Mouse (Mus musculus): ENCODE measurements around the gene Prrc2c. TPM values are rescaled to one million over a fixed set of nuclear protein-coding genes. Genes with fewer than 3 reads are reported as not detected.

The Prrc2c gene
- polyA plus RNA-seq, 1 experiment = 112 TPM

- no peak overlapping the region for H3K4me3 ChIP-seq (ENCODE audit: control insufficient read depth, insufficient read depth, low read length)
- no peak for DNase-seq
- H3K36me3 ChIP-seq (ENCODE audit: control insufficient read depth, insufficient read depth, low read length) = no peaks in the 10 kb centered on the region
- 79% methylated on average over 11 of the region's 11 CpGs for WGBS
- H3K4me1 ChIP-seq (replicated peaks; ENCODE audit: control insufficient read depth, insufficient read depth, low read length) = no peaks in the 10 kb centered on the region
- no peaks in the 10 kb centered on the region for H3K27me3 ChIP-seq (ENCODE audit: control insufficient read depth, insufficient read depth, low read length)
- H3K27ac ChIP-seq (ENCODE audit: control insufficient read depth, insufficient read depth, low read length) = no peak overlapping the region
- TF ChIP-seq POLR2A (IDR thresholded peaks at IDR 0.05; ENCODE audit: control insufficient read depth, extremely low read depth, insufficient read depth, low read length, poor library complexity) = no peak
Observed at GRCm38 (mm10) chr1:162660276-162660860, 80.0 kb downstream of the Prrc2c start.

GRCm38 (mm10) chr1:162658119-162658518, 82.2 kb downstream of the Prrc2c start, which contains the start of gene Myocos:
Gene Myocos (minus strand): TSS chr1:162658219.
- DNase-seq = no peak
- no peaks in the 10 kb centered on the region for H3K36me3 ChIP-seq (ENCODE audit: control insufficient read depth, insufficient read depth, low read length)
- H3K27ac ChIP-seq (ENCODE audit: control insufficient read depth, insufficient read depth, low read length) = no peak within 1 kb of the TSS
- no peak within 1 kb of the TSS for H3K4me3 ChIP-seq (ENCODE audit: control insufficient read depth, insufficient read depth, low read length)
- WGBS = 93% methylated on average over 7 of the region's 7 CpGs
- H3K4me1 ChIP-seq (replicated peaks; ENCODE audit: control insufficient read depth, insufficient read depth, low read length) = no peaks in the 10 kb centered on the region
- TF ChIP-seq CTCF (IDR thresholded peaks at IDR 0.05; ENCODE audit: borderline replicate concordance, control insufficient read depth, extremely low read depth, insufficient read depth, low read length, poor library complexity) = no peak
- TF ChIP-seq POLR2A (IDR thresholded peaks at IDR 0.05; ENCODE audit: control insufficient read depth, extremely low read depth, insufficient read depth, low read length, poor library complexity) = no peak
- H3K27me3 ChIP-seq (ENCODE audit: control insufficient read depth, insufficient read depth, low read length) = no peaks in the 10 kb centered on the region

- H3K4me1 ChIP-seq (replicated peaks; ENCODE audit: control insufficient read depth, insufficient read depth, low read length) = no peaks in the 10 kb centered on the region
- H3K4me3 ChIP-seq (ENCODE audit: control insufficient read depth, insufficient read depth, low read length) = no peak overlapping the region
- no peaks in the 10 kb centered on the region for H3K36me3 ChIP-seq (ENCODE audit: control insufficient read depth, insufficient read depth, low read length)
- 95% methylated on average over 14 of the region's 14 CpGs for whole genome bisulfite sequencing
- no peak overlapping the region for H3K27ac ChIP-seq (ENCODE audit: control insufficient read depth, insufficient read depth, low read length)
- TF ChIP-seq POLR2A (IDR thresholded peaks at IDR 0.05; ENCODE audit: control insufficient read depth, extremely low read depth, insufficient read depth, low read length, poor library complexity) = no peak
- TF ChIP-seq CTCF (IDR thresholded peaks at IDR 0.05; ENCODE audit: borderline replicate concordance, control insufficient read depth, extremely low read depth, insufficient read depth, low read length, poor library complexity) = no peak
- no peak for DNase-seq
- H3K27me3 ChIP-seq (ENCODE audit: control insufficient read depth, insufficient read depth, low read length) = no peaks in the 10 kb centered on the region
Observed at GRCm38 (mm10) chr1:162648416-162648815, 91.9 kb downstream of the Prrc2c start.

- H3K27ac ChIP-seq (ENCODE audit: control insufficient read depth, insufficient read depth, low read length) = no peak overlapping the region
- H3K36me3 ChIP-seq (ENCODE audit: control insufficient read depth, insufficient read depth, low read length) = no peaks in the 10 kb centered on the region
- no peaks in the 10 kb centered on the region for H3K4me1 ChIP-seq (replicated peaks; ENCODE audit: control insufficient read depth, insufficient read depth, low read length)
- peak; percentile 40 for DNase-seq
- WGBS = 80% methylated on average over 10 of the region's 10 CpGs
- H3K4me3 ChIP-seq (ENCODE audit: control insufficient read depth, insufficient read depth, low read length) = no peak overlapping the region
- TF ChIP-seq POLR2A (IDR thresholded peaks at IDR 0.05; ENCODE audit: control insufficient read depth, extremely low read depth, insufficient read depth, low read length, poor library complexity) (no peak), CTCF (IDR thresholded peaks at IDR 0.05; ENCODE audit: borderline replicate concordance, control insufficient read depth, extremely low read depth, insufficient read depth, low read length, poor library complexity) (no peak)
- H3K27me3 ChIP-seq (ENCODE audit: control insufficient read depth, insufficient read depth, low read length) = no peaks in the 10 kb centered on the region
Observed at GRCm38 (mm10) chr1:162646083-162646686, 94.2 kb downstream of the Prrc2c start.

GRCm38 (mm10) chr1:162643752-162644151, 96.6 kb downstream of the Prrc2c start:
- TF ChIP-seq CTCF (IDR thresholded peaks at IDR 0.05; ENCODE audit: borderline replicate concordance, control insufficient read depth, extremely low read depth, insufficient read depth, low read length, poor library complexity) (no peak), POLR2A (IDR thresholded peaks at IDR 0.05; ENCODE audit: control insufficient read depth, extremely low read depth, insufficient read depth, low read length, poor library complexity) (no peak)
- H3K4me3 ChIP-seq (ENCODE audit: control insufficient read depth, insufficient read depth, low read length) = no peak overlapping the region
- H3K4me1 ChIP-seq (replicated peaks; ENCODE audit: control insufficient read depth, insufficient read depth, low read length) = no peaks in the 10 kb centered on the region
- H3K27ac ChIP-seq (ENCODE audit: control insufficient read depth, insufficient read depth, low read length) = no peak overlapping the region
- H3K36me3 ChIP-seq (ENCODE audit: control insufficient read depth, insufficient read depth, low read length) = no peaks in the 10 kb centered on the region
- 64% methylated on average over 4 of the region's 4 CpGs for WGBS
- no peak for DNase-seq
- no peaks in the 10 kb centered on the region for H3K27me3 ChIP-seq (ENCODE audit: control insufficient read depth, insufficient read depth, low read length)

GRCm38 (mm10) chr1:162642591-162642990, 97.8 kb downstream of the Prrc2c start:
- Histone ChIP-seq H3K27ac (ENCODE audit: control insufficient read depth, insufficient read depth, low read length) (no peak overlapping the region), H3K4me1 (replicated peaks; ENCODE audit: control insufficient read depth, insufficient read depth, low read length) (no peaks in the 10 kb centered on the region), H3K27me3 (ENCODE audit: control insufficient read depth, insufficient read depth, low read length) (no peaks in the 10 kb centered on the region), H3K36me3 (ENCODE audit: control insufficient read depth, insufficient read depth, low read length) (no peaks in the 10 kb centered on the region), H3K4me3 (ENCODE audit: control insufficient read depth, insufficient read depth, low read length) (no peak overlapping the region)
- TF ChIP-seq POLR2A (IDR thresholded peaks at IDR 0.05; ENCODE audit: control insufficient read depth, extremely low read depth, insufficient read depth, low read length, poor library complexity) (no peak), CTCF (IDR thresholded peaks at IDR 0.05; ENCODE audit: borderline replicate concordance, control insufficient read depth, extremely low read depth, insufficient read depth, low read length, poor library complexity) (no peak)
- 97% methylated on average over 3 of the region's 3 CpGs for WGBS
- no peak for DNase-seq

Data from thymus, adult 2 months (tissue).